Mouse (Mus musculus): ENCODE measurements around the gene Mrpl45. TPM values are rescaled to one million over a fixed set of nuclear protein-coding genes. Genes with fewer than 3 reads are reported as not detected.

Mrpl45 gene
- polyA plus RNA-seq, 1 experiment from 2014 or later, result 46.5 TPM

DNA sequence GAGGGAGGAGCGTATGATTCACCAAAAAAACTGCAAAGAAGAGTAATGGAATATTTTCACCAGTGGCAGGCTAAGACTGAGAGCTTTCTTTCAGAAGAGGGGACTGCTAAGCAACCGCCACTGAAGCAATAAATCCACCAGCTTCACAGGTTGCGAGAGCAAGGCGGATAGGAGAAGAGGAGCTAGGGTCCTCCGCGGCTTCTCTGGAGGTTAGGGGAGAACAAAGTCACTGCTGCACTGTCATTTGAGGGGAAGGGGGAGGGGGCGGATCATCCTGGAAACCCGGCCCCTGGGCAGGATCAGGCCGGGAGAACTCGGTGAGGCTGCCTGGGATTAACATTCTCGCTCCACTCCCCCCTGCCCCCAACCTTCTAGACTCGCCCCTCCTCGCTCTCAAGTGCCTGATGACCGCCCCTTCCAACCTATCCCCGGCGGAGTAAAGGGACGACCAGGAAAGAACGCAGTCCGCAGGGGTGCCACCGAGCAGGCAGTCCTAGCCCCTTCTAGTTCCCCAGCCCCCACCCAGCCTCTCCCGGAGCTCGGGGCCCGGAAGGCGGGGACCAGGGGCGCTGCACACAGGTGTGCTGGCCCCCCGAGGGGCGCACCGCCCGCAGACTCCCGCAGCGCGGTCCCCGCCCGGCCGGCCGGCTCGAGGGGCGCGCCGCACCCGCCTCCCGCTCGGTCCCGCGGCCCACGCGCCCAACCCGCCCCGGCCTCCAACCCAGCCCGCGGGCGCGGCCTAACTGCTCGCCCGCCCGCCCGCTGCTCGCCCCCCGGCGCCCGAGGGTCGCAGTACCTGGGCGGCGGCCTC lies 35.9 kb upstream of the Mrpl45 start:
- peaks cover 20% of the 10 kb centered on the region for H3K4me1 ChIP-seq
- no peaks in the 10 kb centered on the region for H3K27me3 ChIP-seq
- ATAC-seq (ENCODE audit: low FRiP score, low read depth), result peak; percentile 89
- no peaks in the 10 kb centered on the region for H3K36me3 ChIP-seq
- peak overlapping the region; percentile 66 for H3K4me2 ChIP-seq (replicated peaks)
- 0 out of 2 replicates have a peak, but pooled peaks cover under 1% of the 10 kb centered on the region for H3K9me3 ChIP-seq
- peak overlapping the region; percentile 96 for H3K4me3 ChIP-seq
- H3K9ac ChIP-seq (replicated peaks), result peak overlapping the region; percentile 97
- 1% methylated on average over 44 of the region's 64 CpGs for WGBS
- peak overlapping the region; percentile 99 for H3K27ac ChIP-seq (replicated peaks)

DNA sequence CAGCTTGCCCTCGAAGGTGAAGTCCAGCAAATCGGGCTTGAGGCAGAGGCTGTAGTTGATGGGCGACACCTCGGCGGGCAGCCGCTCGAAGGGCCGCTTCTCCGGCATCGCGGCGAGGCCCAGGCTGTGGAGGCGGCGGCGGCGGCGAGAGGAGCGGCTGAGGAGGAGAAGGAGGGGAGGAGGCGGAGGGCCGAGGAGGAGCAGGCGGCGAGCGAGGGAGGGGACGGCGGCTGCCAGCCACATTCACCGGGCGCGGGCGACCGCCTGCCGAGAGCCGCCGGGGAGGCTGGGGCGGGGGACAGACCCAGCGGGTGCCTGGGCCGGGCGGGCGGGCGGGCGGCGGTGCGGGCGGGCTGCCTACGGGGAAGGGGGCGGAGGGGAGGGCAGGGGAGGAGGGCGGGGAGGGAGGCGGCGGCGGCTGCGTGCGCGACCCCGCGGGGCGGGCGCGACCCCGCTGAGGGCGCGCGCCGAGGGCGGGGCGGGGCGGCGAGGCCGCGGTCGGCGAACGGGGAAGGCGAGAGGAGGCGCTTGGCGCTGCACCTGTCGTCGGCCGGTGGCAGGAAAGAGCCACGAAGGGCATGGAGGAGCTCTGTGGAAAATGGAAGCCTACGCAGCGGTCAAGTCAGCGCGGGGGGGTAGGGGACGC lies 35.2 kb upstream of the Mrpl45 start, which contains the start of gene Npepps:
Gene Npepps, minus strand, starts transcription at position 423 of the 646 bp plus-strand sequence.
- Histone ChIP-seq H3K36me3 (no peaks in the 10 kb centered on the region), H3K4me2 (replicated peaks) (peak within 1 kb of the TSS; percentile 66), H3K27me3 (no peaks in the 10 kb centered on the region), H3K9ac (replicated peaks) (peak within 1 kb of the TSS; percentile 97), H3K27ac (replicated peaks) (peak within 1 kb of the TSS; percentile 99), H3K9me3 (no peaks in the 10 kb centered on the region), H3K4me3 (peak within 1 kb of the TSS; percentile 96), H3K4me1 (peaks cover 20% of the 10 kb centered on the region)
- under 1% methylated on average over 47 of the region's 83 CpGs for WGBS
- peak; percentile 68 for ATAC-seq (ENCODE audit: low FRiP score, low read depth)

DNA sequence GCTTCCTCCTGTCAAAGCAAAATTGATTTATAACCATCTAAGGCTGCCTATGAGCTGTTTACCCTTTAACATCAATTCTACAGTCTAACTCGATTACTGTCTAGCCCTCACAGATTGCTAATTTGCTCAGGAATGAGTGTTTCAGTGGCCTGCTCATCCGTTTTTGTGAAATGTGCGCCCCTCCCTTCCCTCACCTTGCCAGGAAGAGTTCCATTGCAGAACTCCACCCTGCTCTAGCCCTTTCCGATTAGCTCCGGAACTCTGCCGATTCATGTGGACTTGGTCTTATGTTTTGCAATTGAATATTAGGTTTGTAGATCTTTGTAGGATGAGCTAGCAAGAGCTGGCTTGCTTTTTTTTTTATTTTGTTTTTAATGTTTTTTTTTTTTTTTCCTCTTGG lies 33.3 kb upstream of the Mrpl45 start:
- H3K27ac ChIP-seq (replicated peaks), result no peak overlapping the region
- no peak overlapping the region for H3K4me2 ChIP-seq (replicated peaks)
- no peak overlapping the region for H3K9ac ChIP-seq (replicated peaks)
- WGBS, result 93% methylated on average over 6 of the region's 6 CpGs
- no peaks in the 10 kb centered on the region for H3K27me3 ChIP-seq
- no peaks in the 10 kb centered on the region for H3K36me3 ChIP-seq
- H3K4me3 ChIP-seq, result no peak overlapping the region
- ATAC-seq (ENCODE audit: low FRiP score, low read depth), result no peak
- H3K9me3 ChIP-seq, result no peaks in the 10 kb centered on the region
- peaks cover 14% of the 10 kb centered on the region for H3K4me1 ChIP-seq

DNA sequence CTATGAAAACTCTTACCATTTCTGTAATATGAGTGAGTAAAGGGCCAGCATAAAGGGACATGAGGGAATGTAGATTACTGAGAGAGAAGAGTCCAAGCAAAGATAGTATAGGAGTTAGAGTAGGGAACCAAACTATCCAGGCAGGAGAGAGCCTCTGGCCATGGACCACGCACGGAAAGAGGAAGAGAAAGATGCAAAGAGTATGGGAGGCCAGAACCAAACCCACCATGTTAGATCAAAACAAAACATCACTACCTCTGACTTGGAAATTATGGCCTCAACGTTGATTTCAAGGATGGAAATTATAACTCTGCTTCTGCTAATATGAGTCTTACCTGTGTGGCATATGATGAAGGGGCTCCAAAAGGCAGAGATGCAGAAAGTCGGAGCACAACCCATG lies 30.7 kb upstream of the Mrpl45 start:
- Histone ChIP-seq H3K36me3 (no peaks in the 10 kb centered on the region), H3K27me3 (no peaks in the 10 kb centered on the region), H3K4me2 (replicated peaks) (no peak overlapping the region), H3K4me1 (peaks cover 7% of the 10 kb centered on the region), H3K9me3 (no peaks in the 10 kb centered on the region), H3K9ac (replicated peaks) (no peak overlapping the region), H3K4me3 (no peak overlapping the region), H3K27ac (replicated peaks) (no peak overlapping the region)
- ATAC-seq (ENCODE audit: low FRiP score, low read depth), result no peak
- WGBS, result 75% methylated on average over 4 of the region's 4 CpGs

DNA sequence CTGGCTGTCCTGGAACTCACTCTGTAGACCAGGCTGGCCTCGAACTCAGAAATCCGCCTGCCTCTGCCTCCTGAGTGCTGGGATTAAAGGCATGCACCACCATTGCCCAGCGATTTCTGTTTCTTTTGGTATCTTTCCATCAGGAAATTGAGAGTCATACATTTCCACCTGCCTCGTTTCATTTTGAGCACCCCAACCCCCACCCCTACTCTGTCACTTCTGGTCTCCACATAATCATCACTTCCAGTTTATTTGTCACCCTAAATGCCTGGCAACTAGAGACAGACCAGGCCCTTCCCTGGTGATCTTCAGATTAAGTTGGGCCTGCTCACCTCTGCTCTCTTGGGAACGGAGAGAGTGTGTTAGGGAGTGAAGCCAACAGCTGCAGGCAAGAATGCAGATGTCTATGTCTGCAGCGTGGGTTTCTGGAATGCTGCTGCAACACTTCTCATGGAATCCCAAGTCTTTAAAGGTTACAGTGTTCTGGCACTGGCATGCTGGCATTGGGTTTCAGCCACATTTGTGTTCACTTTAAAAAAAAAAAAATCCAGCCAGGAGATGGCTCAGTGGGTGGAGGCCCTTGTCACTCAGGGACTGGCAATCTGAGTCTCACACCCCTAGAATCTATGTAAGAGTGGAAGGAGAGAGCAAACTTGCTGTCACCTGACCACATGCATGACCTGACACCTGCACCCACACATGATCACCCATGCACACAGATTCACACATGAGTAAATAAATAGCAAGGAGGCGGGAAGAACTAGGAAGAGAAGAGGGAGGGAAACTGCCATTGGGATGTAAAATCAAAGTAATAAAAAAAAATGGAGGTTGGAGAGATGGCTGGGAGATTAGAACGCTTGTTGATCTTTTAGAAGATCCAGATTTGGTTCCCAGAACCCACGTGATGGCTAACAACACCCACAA lies 29.4 kb upstream of the Mrpl45 start:
- Histone ChIP-seq H3K9ac (replicated peaks) (no peak overlapping the region), H3K36me3 (no peaks in the 10 kb centered on the region), H3K4me3 (no peak overlapping the region), H3K4me2 (replicated peaks) (no peak overlapping the region), H3K4me1 (peaks cover 10% of the 10 kb centered on the region), H3K27ac (replicated peaks) (no peak overlapping the region), H3K27me3 (no peaks in the 10 kb centered on the region), H3K9me3 (no peaks in the 10 kb centered on the region)
- ATAC-seq (ENCODE audit: low FRiP score, low read depth), result no peak
- WGBS, result 76% methylated on average over 9 of the region's 9 CpGs

DNA sequence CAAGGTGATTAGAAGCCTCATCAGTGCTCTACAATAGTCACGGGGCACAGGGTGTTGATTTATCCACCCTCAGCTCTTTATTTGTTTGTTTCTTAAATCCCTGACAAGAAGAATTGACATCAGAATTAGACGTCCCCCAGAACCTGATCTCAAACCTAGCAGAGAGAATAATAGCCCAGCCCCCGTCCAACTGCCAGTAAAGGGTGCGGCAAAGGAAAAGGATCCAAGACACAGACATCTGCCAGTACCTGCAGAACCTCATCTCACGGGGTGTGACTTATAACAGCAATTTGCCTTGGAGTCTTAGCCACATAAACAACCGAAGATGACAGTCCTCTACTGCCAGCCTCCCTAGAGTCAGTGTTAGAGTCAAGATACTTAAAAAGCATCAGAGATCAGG lies 28.5 kb upstream of the Mrpl45 start:
- 39% methylated on average over 6 of the region's 6 CpGs for WGBS
- Histone ChIP-seq H3K4me3 (no peak overlapping the region), H3K9ac (replicated peaks) (no peak overlapping the region), H3K9me3 (no peaks in the 10 kb centered on the region), H3K27me3 (no peaks in the 10 kb centered on the region), H3K4me2 (replicated peaks) (no peak overlapping the region), H3K36me3 (no peaks in the 10 kb centered on the region), H3K27ac (replicated peaks) (no peak overlapping the region), H3K4me1 (peaks cover 10% of the 10 kb centered on the region)
- ATAC-seq (ENCODE audit: low FRiP score, low read depth), result no peak

DNA sequence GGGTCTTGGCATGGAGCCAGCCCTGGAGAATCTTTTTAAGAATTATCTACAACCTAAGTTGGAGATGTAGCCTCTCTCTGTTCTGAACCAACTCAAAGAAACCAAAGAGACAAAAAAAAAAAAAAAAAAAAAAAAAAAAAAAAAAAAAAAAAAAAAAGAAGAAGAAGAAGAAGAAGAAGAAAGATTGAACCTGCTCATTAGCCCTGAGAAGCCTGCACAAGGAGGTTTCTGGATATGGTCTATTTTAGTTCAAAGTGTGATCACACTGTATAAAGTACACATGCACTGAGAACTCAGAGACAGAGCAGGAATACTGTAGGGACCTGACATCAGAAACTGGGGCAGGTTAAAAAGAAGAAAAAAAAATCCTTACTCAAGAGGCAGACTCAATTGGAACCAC lies 27.9 kb upstream of the Mrpl45 start:
- Histone ChIP-seq H3K27ac (replicated peaks) (no peak overlapping the region), H3K4me1 (peaks cover 10% of the 10 kb centered on the region), H3K36me3 (no peaks in the 10 kb centered on the region), H3K27me3 (no peaks in the 10 kb centered on the region), H3K4me3 (no peak overlapping the region), H3K4me2 (replicated peaks) (no peak overlapping the region), H3K9me3 (no peaks in the 10 kb centered on the region), H3K9ac (replicated peaks) (no peak overlapping the region)
- no peak for ATAC-seq (ENCODE audit: low FRiP score, low read depth)

DNA sequence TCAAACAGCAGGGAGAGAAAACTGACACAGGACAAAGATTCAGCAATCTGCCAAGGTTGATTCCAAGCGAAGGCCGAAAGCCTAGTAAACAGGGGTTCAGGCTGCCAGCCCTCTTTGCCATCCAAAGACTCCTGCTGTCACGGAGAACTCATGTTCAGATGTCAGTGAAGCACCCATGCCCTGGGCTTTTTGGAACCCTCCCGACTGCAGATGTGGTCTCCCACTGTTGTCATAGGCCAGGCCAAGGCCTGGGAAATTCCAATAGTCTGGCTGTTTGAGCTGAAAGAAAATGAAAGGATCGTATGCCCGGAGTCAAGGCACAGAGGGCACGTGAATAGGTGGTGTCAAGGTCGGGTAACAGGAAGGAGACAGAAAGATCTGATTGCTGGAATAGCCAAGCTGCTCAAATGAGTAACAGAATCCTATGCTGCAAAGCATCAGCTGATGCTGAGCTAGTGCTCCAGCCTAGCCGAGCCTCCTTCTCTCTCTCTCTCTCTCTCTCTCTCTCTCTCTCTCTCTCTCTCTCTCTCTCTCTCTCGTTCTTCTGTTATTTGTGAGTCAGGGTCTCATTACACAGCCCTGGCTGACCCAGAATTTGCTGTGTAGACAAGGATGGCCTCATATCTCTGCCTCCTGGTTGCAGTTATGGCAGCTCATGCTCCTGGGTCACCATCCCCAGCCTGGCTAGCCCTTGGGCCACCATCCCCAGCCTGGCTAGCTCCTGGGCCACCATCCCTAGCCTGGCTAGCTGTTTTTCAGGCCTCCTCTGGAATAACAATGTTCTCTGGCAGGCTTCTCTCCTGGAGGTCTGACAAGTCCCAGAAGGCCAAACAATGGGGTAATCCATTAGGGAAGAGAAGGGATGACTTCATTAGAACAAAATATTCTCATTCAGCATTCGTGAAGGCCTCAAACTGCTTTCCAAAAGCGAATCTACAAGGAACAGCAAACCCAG lies 26.0 kb upstream of the Mrpl45 start:
- ATAC-seq (ENCODE audit: low FRiP score, low read depth), result no peak

DNA sequence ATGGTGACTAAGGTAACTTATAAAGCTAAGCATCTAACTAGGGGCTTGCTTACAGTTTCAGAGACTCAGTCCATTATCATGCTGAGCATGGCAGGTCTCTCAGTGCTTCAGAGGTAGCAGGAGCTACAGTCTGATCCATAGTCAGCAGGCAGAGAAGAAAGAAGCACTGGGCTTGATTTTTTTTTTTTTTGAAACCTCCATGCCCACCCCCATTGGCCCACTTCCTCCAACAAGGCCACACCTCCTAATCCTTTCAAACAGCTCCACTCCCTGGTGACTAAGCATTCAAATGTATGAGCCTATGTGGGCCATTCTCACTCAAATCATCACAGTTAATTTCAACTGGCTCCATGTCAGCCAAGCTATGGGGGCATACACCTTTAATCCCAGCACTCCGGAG lies 22.8 kb upstream of the Mrpl45 start:
- no peak for ATAC-seq (ENCODE audit: low FRiP score, low read depth)
- Histone ChIP-seq H3K9me3 (no peaks in the 10 kb centered on the region), H3K4me2 (replicated peaks) (no peak overlapping the region), H3K4me3 (no peak overlapping the region), H3K27me3 (no peaks in the 10 kb centered on the region), H3K27ac (replicated peaks) (no peak overlapping the region), H3K4me1 (peaks cover 10% of the 10 kb centered on the region), H3K9ac (replicated peaks) (no peak overlapping the region), H3K36me3 (no peaks in the 10 kb centered on the region)
- 85% methylated on average over 1 of the region's 1 CpGs for WGBS

More for the DNA sequence above, 26.0 kb upstream of the Mrpl45 start:
- WGBS, result 47% methylated on average over 12 of the region's 12 CpGs
- Histone ChIP-seq H3K4me3 (no peak overlapping the region), H3K36me3 (no peaks in the 10 kb centered on the region), H3K27me3 (no peaks in the 10 kb centered on the region), H3K9me3 (no peaks in the 10 kb centered on the region), H3K9ac (replicated peaks) (no peak overlapping the region; the same call in 1 of the 2 replicates), H3K4me1 (peaks cover 10% of the 10 kb centered on the region), H3K4me2 (replicated peaks) (no peak overlapping the region), H3K27ac (replicated peaks) (no peak overlapping the region)

DNA sequence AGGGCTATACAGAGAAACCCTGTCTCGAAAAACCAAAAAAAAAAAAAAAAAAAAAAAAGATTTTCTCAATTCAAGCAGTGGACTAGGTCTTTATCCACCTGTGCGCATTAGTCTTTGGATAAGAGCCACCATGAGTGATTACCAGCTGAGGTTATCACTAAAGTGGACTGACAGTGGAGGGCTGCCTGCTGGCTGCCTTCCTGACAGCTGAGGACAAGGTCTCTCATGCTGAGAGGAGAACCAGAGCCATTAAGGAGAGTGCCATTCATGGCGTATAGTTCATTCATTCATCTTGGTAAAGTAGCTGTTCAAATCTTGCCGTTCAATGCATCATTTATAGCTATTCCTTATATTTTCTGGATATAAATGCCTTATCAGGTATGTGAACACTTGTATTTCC lies 19.0 kb upstream of the Mrpl45 start:
- Histone ChIP-seq H3K4me3 (no peak overlapping the region), H3K27me3 (no peaks in the 10 kb centered on the region), H3K27ac (replicated peaks) (no peak overlapping the region), H3K4me2 (replicated peaks) (no peak overlapping the region), H3K9ac (replicated peaks) (no peak overlapping the region), H3K9me3 (no peaks in the 10 kb centered on the region), H3K4me1 (no peaks in the 10 kb centered on the region), H3K36me3 (no peaks in the 10 kb centered on the region)
- no peak for ATAC-seq (ENCODE audit: low FRiP score, low read depth)
- WGBS, result 92% methylated on average over 3 of the region's 4 CpGs

DNA sequence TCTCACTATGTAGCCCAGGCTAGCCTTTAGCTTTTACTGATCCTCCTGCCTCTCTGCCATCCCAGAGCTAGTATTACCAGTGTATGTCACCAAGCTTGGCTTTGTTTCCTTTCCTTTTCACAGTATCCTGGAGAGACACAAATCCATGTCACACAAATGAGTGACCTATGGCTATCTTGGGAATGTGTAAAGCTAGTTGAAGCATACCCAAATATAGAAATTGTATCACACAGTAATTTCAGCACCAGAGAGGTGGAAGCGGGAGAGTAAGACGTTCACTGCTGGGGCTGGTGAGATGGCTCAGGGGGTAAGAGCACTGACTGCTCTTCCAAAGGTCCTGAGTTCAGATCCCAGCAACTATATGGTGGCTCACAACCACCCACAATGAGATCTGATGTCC lies 15.6 kb upstream of the Mrpl45 start:
- H3K4me3 ChIP-seq, result no peak overlapping the region
- no peaks in the 10 kb centered on the region for H3K27me3 ChIP-seq
- H3K36me3 ChIP-seq, result no peaks in the 10 kb centered on the region
- no peak overlapping the region for H3K4me2 ChIP-seq (replicated peaks)
- H3K4me1 ChIP-seq, result 0 out of 2 replicates have a peak, but pooled peaks cover 3% of the 10 kb centered on the region
- no peaks in the 10 kb centered on the region for H3K9me3 ChIP-seq
- no peak for ATAC-seq (ENCODE audit: low FRiP score, low read depth)
- H3K27ac ChIP-seq (replicated peaks), result no peak overlapping the region
- H3K9ac ChIP-seq (replicated peaks), result no peak overlapping the region
- WGBS, result 96% methylated on average over 2 of the region's 2 CpGs

Data from midbrain, embryonic 12.5 days (tissue).